Mouse (Mus musculus) gastrocnemius, postnatal 36 days (tissue): ENCODE data around the gene Efcab3. TPM values are rescaled to one million over a fixed set of nuclear protein-coding genes. Genes with fewer than 3 reads are reported as not detected.
"Not testable (repeated sequence)": the region's sequence is repeated elsewhere in the genome, so short reads cannot be mapped to it uniquely, and the experiment has no call there.

Source experiments
- DNase-seq, 2 experiments: peaks; one replicate each; pipeline ENCODE4 v3.0.0; 2022
- intact Hi-C: fragments of 180-260 bp; cut with DNase I; formaldehyde crosslinking; loops from one replicate; pipeline ENCODE4 v1.15.1; 2025
- long read RNA-seq, 2 experiments: library from polyadenylated mRNA; stranded (forward); transcript quantifications; one replicate each; pipeline ENCODE4 v2.0.0; 2021
- total RNA-seq, 2 experiments: library from RNA; stranded (reverse); gene quantifications; 2 replicates each; pipeline ENCODE4 v1.2.3; 2021

Gene Efcab3
- not detected for total RNA-seq
- long read RNA-seq, experiment 1 = 0 reads
- long read RNA-seq, experiment 2 = 0 reads

GRCm38 (mm10) chr11:105063292-105063691, at the start of gene Efcab3:
Gene Efcab3, plus strand, starts transcription at chr11:105063592.
- no peak for DNase-seq
- intact Hi-C loops = no loop called here

DNA sequence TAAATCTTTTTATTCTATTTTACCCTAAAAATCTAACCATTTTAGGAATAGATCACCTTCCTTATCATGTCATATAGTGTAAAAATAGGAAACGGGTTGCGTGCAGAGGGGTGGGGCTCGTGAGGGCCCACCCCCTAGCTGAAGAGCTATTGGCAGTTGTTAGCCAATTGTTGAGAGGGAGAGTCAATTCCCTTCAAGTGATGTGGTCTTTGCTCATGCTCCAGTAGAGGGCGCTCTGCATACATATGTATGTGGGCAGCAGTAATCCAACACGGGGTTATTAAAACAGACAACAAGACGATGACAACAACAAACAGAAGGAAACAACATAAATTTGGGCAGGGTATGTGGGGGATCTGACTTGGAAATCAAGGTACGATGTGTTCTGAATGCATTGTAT, 42.3 kb upstream of the Efcab3 start:
- intact Hi-C loops = no loop called here
- no peak for DNase-seq

DNA sequence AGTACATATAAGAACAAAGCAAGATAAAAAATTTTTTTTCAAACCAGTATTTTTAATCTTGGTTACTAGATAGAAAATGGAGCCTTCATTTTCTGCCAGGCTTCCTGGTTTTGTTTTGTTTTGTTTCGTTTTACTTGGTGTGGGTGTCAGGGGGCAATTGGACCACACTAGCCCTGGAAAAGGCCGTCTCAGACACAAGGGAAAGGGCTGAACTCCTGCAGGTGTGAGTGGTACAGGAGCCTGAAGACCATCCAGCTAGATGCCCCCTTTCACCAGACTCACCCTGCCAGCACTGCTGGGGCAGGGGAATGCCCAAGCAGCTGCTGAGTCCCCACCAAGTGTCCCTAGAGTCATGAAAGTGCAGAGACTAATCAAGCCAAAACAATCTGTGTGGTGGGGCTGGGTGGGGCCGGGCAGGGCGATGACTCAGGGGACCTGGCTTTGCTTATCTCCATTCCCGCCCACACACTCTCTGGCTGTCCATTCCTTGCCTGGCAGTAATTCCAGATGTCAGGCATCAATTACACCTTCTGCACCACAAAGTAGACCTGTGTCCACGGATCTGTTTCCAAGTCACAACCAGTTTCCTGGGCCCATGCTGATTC, 34.5 kb upstream of the Efcab3 start:
- DNase-seq = no peak
- intact Hi-C loops = no loop called here

DNA sequence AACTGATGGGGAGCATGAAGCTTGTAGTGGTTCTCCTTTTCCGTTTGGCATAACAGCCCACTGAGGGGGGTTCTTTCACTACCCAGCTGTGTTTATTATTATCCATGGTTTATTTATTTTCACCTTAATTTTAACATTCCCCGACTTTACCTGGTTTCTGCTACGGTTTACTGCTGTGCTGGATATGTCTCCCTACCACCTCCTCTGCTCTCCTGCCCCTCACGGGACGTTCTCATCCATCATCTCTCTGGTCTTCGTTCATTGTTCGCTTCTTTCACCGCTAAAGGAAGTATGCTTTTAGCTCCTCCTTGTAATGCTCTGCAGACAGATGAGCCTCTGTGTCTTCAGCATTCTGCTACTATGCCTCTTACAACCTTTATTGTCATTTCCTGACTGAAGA, 33.9 kb upstream of the Efcab3 start:
- DNase-seq = no peak

DNA sequence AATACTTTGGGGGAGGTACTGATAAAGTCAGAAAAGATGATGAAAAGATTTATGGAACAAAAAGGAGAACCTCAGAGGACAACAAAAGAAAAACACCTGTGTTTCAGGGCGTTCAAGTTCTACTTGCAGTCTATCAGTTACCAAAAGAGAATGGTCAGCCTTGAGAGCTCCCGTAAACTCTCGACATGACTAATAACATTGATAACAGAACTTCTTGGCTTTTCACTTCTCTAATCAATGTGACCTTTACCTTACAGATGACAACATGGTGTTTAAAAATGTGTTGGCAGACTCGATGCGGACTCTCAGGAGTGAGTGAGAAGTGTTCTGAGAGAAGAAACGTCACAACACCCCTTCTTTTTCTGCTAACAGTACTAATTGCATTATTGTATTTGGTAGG, 33.2 kb upstream of the Efcab3 start:
- DNase-seq = no peak
- intact Hi-C loops = no loop called here

More for the DNA sequence above, 33.9 kb upstream of the Efcab3 start:
- intact Hi-C loops = no loop called here

DNA sequence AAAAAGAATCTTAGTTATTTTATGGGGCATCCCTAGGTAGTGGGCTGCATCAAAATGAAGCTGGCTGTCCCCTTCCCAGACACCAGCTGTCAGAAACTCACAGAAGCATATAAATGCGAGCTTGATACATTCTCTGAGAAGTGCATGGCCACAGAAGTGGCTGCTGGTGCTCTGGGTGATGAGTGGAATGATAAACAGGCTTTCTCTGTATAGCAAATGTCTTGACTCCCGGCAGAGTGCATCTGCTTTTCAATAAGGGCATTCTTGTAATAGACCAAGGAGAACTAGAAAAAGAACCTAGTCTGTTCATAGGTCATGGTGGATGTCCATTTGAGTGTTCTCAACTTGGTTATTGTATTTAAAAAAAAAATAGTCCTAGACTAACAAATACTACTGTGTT, 32.3 kb upstream of the Efcab3 start:
- intact Hi-C loops = no loop called here
- DNase-seq = no peak

- intact Hi-C loops = no loop called here
- DNase-seq = no peak
These were observed 28.3 kb upstream of the Efcab3 start for GRCm38 (mm10) chr11:105035081-105035480.

- not testable (repeated sequence) for DNase-seq
These were observed 49.1 kb downstream of the Efcab3 start for GRCm38 (mm10) chr11:105112448-105112847.

DNA sequence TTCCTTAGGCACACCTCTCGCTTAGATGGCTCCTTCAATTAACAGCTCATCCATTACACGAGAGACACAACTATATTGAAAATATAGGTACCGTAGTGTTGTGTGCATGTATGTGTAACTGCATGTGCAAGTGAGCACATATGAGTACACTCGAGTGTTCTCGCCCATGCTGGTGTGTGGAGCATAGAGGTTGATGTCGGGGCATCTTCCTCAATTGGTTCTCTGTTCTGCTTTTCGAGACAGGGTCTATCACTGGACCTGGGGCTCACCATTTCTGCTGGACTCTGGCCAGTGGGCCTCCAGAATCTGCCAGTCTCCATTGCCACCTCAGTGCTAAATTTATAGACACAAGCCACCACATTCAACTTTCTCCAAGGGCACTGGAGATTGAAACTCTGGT, 54.4 kb downstream of the Efcab3 start:
- no peak for DNase-seq
- intact Hi-C loops = no loop called here

More at GRCm38 (mm10) chr11:105112448-105112847, 49.1 kb downstream of the Efcab3 start:
- intact Hi-C loops = not testable (repeated sequence)

GRCm38 (mm10) chr11:105120551-105121061, 57.2 kb downstream of the Efcab3 start:
- DNase-seq = no peak
- intact Hi-C loops = loop anchor here (10.0 kb wide), 3 partner anchors 214 to 526 kb away; no protein-coding TSS in a partner anchor

DNA sequence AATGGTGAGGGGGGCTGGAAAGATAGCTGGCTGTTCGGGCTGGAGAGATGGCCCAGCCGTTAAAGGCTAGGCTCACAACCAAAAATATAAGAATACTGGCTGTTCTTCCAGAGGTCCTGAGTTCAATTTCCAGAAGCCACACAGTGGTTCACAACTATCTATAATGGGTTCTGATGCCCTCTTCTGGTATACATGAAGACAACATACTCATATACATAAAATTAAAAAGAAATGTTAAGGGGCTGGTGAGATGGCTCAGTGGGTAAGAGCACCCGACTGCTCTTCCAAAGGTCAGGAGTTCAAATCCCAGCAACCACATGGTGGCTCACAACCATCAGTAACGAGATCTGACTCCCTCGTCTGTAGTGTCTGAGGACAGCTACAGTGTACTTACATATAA, 58.4 kb downstream of the Efcab3 start:
- DNase-seq = not testable (repeated sequence)
- intact Hi-C loops = loop anchor here (10.0 kb wide), 3 partner anchors 213 to 527 kb away; no protein-coding TSS in a partner anchor

DNA sequence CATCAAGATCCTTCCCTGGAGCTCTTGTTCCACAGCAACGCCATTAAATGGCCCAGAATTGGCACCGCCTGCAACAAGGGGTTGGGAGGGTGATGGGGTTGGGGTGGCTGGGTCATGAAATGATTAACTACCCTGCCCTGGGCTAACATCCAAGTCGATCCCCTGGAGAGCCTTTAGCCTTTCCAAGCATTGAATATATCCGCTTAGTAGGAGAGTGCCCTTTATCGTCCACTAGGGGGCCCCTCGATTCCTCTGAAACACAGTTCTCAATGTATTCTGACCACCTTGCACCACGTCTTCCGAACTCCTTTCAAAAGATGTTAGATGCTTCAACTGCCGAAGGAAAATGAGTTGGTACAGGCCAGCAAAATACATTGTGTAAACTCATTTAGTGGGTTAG, 60.6 kb downstream of the Efcab3 start:
- intact Hi-C loops = loop anchor here (10.0 kb wide), 3 partner anchors 211 to 529 kb away; no protein-coding TSS in a partner anchor
- peak in 1 of 2 experiments; percentile 23 for DNase-seq

DNA sequence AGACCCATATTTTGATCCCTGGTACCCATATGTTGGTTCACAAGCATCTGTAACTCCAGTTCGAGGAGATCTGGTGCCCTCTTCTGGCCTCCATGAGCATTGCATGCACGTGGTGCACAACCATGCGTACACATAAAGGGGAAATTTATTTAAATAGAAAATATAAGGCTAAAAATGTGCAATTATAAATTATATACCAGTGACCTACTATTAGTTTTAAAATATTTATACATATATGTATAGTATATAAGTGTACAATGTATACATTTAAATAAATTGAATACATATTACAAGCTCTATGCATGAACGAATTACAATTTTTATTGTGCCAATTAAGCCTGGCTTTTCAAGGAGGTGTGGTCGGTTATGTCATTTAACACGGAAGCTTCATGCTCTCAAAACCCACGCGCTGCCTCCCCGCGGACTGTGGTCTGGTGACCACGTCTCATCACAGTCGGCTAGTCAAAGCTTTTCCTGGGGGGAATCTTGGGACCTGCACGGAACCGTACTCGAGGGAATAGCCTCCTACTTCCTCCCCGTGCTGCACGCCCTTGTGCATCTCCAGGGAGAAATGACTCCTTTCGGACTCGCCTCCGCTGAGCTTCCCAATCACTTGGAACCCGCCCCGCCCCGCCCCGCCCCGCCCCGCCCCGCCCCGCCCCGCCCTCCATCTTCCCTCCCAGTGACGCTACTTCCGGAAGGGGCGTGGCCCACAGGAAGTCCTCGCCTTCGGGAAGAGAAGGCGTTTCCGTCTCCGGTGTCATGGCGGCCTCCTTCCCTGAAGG, 62.5 kb downstream of the Efcab3 start, which contains the start of gene Mettl2:
Mettl2 (plus strand) TSS at position 691 of the 785 bp plus-strand sequence.
- intact Hi-C loops = loop anchor here (5.0 to 10.0 kb wide), 4 partner anchors 51 to 531 kb away; partner anchors contain the start of gene Tlk2
- DNase-seq = peak; percentile 67 to 75

DNA sequence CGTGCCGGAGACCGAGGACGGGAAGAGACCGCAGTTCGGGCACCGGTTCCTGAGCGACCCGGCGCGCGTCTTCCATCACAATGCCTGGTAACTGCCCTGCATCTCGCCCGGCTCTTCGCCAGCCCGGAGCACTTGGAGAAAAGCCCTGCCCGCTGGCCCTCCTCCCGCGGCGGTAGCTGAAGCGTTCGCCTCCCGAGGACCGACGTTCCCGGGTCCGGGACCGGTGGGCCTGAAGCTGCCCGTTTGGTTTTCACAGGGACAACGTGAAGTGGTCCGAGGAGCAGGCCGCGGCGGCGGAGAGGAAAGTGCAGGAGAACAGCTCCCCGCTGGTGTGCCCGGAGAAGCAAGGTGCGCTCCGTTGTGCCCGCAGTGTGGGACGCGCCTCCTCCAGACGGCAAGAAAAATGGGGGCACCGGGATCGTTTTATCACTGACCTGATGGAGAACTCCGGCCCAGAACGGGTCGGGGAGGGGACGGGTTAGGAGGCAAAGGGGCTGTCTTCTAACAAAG, 63.2 kb downstream of the Efcab3 start:
- intact Hi-C loops = loop anchor here (5.0 to 10.0 kb wide), 4 partner anchors 51 to 532 kb away; partner anchors contain the start of gene Tlk2

DNA sequence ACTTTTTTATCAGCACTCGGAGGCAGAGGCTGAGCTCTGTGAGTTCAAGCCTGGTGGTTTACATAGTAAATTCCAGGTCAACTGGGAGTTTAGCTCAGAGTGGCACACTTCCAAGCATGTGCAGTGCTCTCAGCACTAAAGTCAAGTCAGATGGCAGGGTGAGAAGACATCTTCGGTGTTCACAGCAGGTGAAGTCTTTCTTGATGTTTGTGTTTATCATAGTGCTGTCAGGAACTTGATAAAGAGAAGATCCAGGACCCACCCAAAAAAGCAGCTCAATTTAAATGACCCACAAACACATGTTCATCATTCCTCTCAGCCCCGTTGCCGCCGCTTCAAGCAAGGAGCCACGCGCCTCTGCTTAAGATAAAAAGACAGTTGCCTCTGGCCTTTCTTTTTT, 72.3 kb downstream of the Efcab3 start:
- DNase-seq = no peak
- intact Hi-C loops = no loop called here

More for the DNA sequence above, 63.2 kb downstream of the Efcab3 start:
- DNase-seq = no peak

DNA sequence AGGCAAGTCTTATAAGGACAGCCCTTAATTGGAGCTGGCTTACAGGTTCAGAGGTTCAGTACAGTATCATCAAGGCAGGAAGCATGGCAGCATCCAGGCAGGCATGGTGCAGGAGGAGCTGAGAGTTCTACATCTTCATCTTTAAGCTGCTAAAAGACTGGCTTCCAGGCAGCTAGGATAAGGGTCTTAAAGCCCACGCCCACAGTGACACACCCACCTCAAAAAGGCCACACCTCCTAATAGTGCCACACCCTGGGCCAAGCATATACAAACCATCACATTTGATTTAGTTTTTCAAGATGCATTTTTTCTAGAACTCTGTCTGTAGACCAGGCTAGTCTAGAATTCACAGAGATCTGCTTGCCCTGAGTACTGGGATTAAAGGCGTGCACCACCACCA, 73.9 kb downstream of the Efcab3 start:
- intact Hi-C loops, DNase-seq: not testable (repeated sequence)

GRCm38 (mm10) chr11:105140512-105140911, 77.1 kb downstream of the Efcab3 start:
- intact Hi-C loops, DNase-seq: not testable (repeated sequence)

DNA sequence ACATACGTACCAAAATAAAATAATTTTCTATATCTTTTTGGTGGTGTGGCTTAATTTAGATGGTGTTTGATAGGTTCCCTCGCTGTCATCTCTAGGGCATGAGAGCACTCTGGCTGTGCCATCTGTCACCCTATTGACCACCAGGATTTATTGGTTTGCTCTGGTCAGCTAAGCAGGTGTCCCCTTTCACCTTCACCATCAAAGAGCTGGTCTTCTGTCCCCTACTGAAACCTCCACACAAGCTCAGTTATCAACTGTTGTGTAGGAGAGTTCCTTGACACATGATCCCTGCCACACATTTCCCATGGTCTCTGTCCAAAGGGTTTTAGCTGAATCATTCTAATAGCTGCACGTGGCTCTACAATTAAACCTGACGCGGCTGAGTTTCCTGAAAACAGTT, 77.7 kb downstream of the Efcab3 start:
- intact Hi-C loops = no loop called here
- no peak for DNase-seq

DNA sequence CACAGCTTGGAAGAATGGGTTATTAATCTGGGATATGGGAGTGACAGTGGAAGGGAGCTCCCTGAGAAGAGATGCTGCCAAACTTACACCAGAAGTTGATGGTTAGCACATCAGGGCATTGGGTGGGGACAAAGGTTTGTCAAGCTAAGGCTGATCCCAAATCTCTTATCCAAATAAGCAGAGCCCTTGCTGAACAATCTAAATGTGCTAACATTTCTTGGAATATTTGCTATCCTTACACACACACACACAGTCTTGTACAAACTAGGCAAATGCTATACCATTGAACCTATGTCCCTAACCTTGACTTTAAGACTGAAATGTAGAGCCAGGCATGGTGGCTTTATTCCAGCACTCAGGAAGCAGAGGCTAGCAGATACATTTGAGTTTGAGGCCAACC, 80.2 kb downstream of the Efcab3 start:
- intact Hi-C loops = no loop called here

GRCm38 (mm10) chr11:105144084-105144483, 80.7 kb downstream of the Efcab3 start:
- no peak for DNase-seq
- intact Hi-C loops = no loop called here

More for the DNA sequence above, 80.2 kb downstream of the Efcab3 start:
- no peak for DNase-seq
